8 mouse cellular contexts compared by ENCODE assay signal in the genomic region with DNA sequence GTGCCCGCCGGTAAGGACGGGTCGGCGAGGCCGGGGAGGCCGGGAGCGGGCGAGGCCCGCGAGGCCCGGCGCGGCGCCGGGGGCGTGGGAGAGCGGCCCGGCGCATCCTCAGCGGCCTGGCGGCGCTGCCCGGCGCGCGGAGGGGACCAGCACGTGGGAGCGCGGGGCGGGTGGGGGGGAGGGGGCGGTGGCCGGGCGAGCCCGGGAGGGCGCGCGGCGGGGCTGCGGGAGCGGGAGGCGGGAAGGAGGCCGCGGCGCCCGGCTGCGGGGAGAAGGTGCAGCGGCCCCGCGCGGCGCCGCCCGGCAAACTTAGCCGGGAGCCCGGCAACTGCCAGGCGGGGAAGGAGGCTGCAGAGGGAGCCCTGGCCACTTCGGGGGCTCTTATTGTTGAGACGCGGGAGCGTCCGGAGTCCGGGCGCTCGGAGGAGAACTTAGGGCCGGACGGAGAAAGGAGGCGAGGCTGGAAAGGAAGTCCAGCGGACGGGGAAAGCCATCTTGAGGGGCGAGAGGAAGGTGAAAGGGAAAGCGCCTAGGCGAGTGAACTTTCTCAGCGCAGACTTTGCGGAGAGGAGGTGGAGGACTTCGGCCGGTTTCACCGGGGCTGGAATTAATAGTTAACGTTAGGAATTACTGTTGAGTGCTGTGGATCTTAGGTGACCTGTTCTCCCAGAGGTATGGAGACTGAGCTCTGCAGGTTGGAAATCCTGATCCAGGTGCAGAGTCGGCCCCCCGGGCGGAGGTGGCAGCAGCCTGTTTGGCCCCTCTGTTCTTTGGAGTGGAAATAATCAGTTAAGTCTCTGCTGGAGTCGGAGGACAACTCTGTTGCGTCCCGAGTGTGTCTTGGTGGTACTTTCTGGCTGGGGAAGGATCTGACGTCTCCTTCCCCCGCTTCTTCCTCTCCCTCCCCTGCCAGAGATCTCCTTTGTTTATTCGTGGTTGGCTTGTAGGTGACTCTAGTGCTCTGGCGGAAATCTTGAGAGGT. TPM values are rescaled to one million over a fixed set of nuclear protein-coding genes. Genes with fewer than 3 reads are reported as not detected.
DNase-seq lines count a peak whose midpoint lies in the region; ATAC-seq lines count a peak whose summit lies in the region.

No protein-coding gene starts in this region.

- peak; percentile 77 for ATAC-seq in CD4-positive, CD25-positive, alpha-beta regulatory T cell, adult 4 months
- ATAC-seq in erythroid progenitor cell, adult 5-6 weeks (replicated peaks; ENCODE audit: low FRiP score, poor library complexity, severe bottlenecking): peak; percentile 44
- ATAC-seq in heart, embryonic 15.5 days (replicated peaks; ENCODE audit: insufficient number of reproducible peaks, insufficient read depth, low FRiP score, low read depth): peak; percentile 54
- peak; percentile 73 for ATAC-seq in neural tube, embryonic 14.5 days (ENCODE audit: low read depth)

- no peaks in the 10 kb centered on the region for H3K27me3 ChIP-seq in heart, embryonic 15.5 days
- H3K27me3 ChIP-seq in neural tube, embryonic 14.5 days (ENCODE audit: control insufficient read depth, insufficient read depth, low read length): no peaks in the 10 kb centered on the region

- H3K4me2 ChIP-seq in heart, embryonic 15.5 days: peak overlapping the region; percentile 65
- H3K4me2 ChIP-seq in neural tube, embryonic 14.5 days (ENCODE audit: low read depth, low read length): peak overlapping the region; percentile 95

- peak overlapping the region; percentile 96 for H3K9ac ChIP-seq in heart, embryonic 15.5 days
- H3K9ac ChIP-seq in neural tube, embryonic 14.5 days (replicated peaks; ENCODE audit: low read depth, low read length): peak overlapping the region; percentile 89

- no peaks in the 10 kb centered on the region for H3K9me3 ChIP-seq in heart, embryonic 15.5 days (replicated peaks)
- no peaks in the 10 kb centered on the region for H3K9me3 ChIP-seq in neural tube, embryonic 14.5 days (ENCODE audit: control insufficient read depth, low read length)

- under 1% methylated on average over 75 of the region's 89 CpGs for WGBS in heart, embryonic 15.5 days
- under 1% methylated on average over 48 of the region's 89 CpGs for WGBS in neural tube, embryonic 14.5 days

- H3K36me3 ChIP-seq in heart, embryonic 15.5 days: peaks cover 7% of the 10 kb centered on the region
- H3K36me3 ChIP-seq in neural tube, embryonic 14.5 days (ENCODE audit: control insufficient read depth, insufficient read depth, low read length): no peaks in the 10 kb centered on the region

- peak overlapping the region; percentile 93 for H3K4me3 ChIP-seq in heart, embryonic 15.5 days
- peak overlapping the region; percentile 76 for H3K4me3 ChIP-seq in neural tube, embryonic 14.5 days (ENCODE audit: low read depth, low read length)

- peak overlapping the region; percentile 94 for H3K27ac ChIP-seq in heart, embryonic 15.5 days
- H3K27ac ChIP-seq in neural tube, embryonic 14.5 days (ENCODE audit: low read depth, low read length): peak overlapping the region; percentile 95

- peak; percentile 43 for DNase-seq in brain, adult 2 months (ENCODE audit: low read depth, low spot score)
- DNase-seq in kidney, postnatal 14 days: peak; percentile 61
- peak; percentile 66 to 73 for DNase-seq in lung, adult 18-20 months
- peak; percentile 64 for DNase-seq in testis, postnatal 10 days (ENCODE audit: low spot score)

- H3K4me1 ChIP-seq in heart, embryonic 15.5 days (replicated peaks): peaks cover 12% of the 10 kb centered on the region
- H3K4me1 ChIP-seq in neural tube, embryonic 14.5 days (ENCODE audit: control insufficient read depth, insufficient read depth, low read length): peaks cover 16% of the 10 kb centered on the region

RNA-seq across cellular contexts. Expression of a gene that starts 0.8 kb away (rescaled TPM):
- 10 to 100 TPM; 15.3 to 17.6 TPM for polyA plus RNA-seq in CD4-positive, CD25-positive, alpha-beta regulatory T cell, adult 4 months (2017; shearing (Covaris generic))
- 37.7 and 50.8 TPM in 2 replicates for total RNA-seq in erythroid progenitor cell, adult 5-6 weeks (2015; ENCODE audit: low replicate concordance)
- 57.9 and 63.3 TPM in 2 replicates for total RNA-seq in erythroid progenitor cell, adult 5-6 weeks (2017; ENCODE audit: low replicate concordance)
- 14.8 and 16.1 TPM in 2 replicates for polyA plus RNA-seq in heart, embryonic 15.5 days (2015; fragmentation: Nextera tagmentation; extraction: Ambion mirVana)
- polyA plus RNA-seq in neural tube, embryonic 14.5 days (2014; fragmentation: Nextera tagmentation; extraction: Ambion mirVana): 21.4 and 24.1 TPM in 2 replicates

Comparison
In these comparisons a context has a peak if more than half of its experiments do, and no peak if none do; other contexts are left out.
1. Peak in every context shown above with its lines: DNase-seq, ATAC-seq, H3K4me3 ChIP-seq and H3K27ac ChIP-seq.